Mouse (Mus musculus): ENCODE data around the gene Trpv2.

- TF ChIP-seq CTCF (conservative IDR thresholded peaks at IDR 0.05; ENCODE audit: low read length) (no peak), POU5F1 (IDR thresholded peaks at IDR 0.05; ENCODE audit: borderline replicate concordance, low read length) (no peak), NANOG (IDR thresholded peaks at IDR 0.05; ENCODE audit: borderline replicate concordance, low read length) (no peak)
Measured at GRCm38 (mm10) chr11:62558961-62559646, 15.2 kb upstream of the Trpv2 start.
